Mouse (Mus musculus) layer of hippocampus, adult 9-11 months (tissue): ENCODE measurements around the gene Nsl1.

Experiments used
- DNase-seq: peaks from one replicate; pipeline ENCODE4 v3.0.0; 2022

Nsl1 gene

GRCm38 (mm10) chr1:191096871-191097681 lies 34.3 kb downstream of the Nsl1 start:
- no peak for DNase-seq

GRCm38 (mm10) chr1:191097802-191098747 lies 35.3 kb downstream of the Nsl1 start, which contains the start of gene Batf3:
Batf3 (plus strand) TSS chr1:191097847.
- no peak for DNase-seq

GRCm38 (mm10) chr1:191099114-191099513 lies 36.3 kb downstream of the Nsl1 start:
- no peak for DNase-seq

- DNase-seq, result no peak
Observed at GRCm38 (mm10) chr1:191099772-191100291, 37.0 kb downstream of the Nsl1 start.

- DNase-seq, result no peak
Observed at GRCm38 (mm10) chr1:191102730-191103370, 40.0 kb downstream of the Nsl1 start.

GRCm38 (mm10) chr1:191105246-191105645 lies 42.4 kb downstream of the Nsl1 start:
- DNase-seq, result no peak

- DNase-seq, result no peak
Observed at GRCm38 (mm10) chr1:191107306-191107705, 44.5 kb downstream of the Nsl1 start.

- no peak for DNase-seq
Observed at GRCm38 (mm10) chr1:191109907-191110306, 47.1 kb downstream of the Nsl1 start.

- DNase-seq, result peak; percentile 77
Observed at GRCm38 (mm10) chr1:191111146-191111545, 48.3 kb downstream of the Nsl1 start.

- peak; percentile 43 for DNase-seq
Observed at GRCm38 (mm10) chr1:191114868-191115267, 52.1 kb downstream of the Nsl1 start.

- DNase-seq, result no peak
Observed at GRCm38 (mm10) chr1:191115514-191116238, 52.9 kb downstream of the Nsl1 start.

- peak; percentile 47 for DNase-seq
Observed at GRCm38 (mm10) chr1:191122744-191123143, 59.9 kb downstream of the Nsl1 start.

GRCm38 (mm10) chr1:191123696-191124095 lies 60.9 kb downstream of the Nsl1 start:
- no peak for DNase-seq

GRCm38 (mm10) chr1:191124288-191124687 lies 61.5 kb downstream of the Nsl1 start:
- DNase-seq, result no peak

GRCm38 (mm10) chr1:191125811-191126638 lies 63.2 kb downstream of the Nsl1 start:
- DNase-seq, result no peak

- DNase-seq, result no peak
Observed at GRCm38 (mm10) chr1:191131692-191132091, 68.9 kb downstream of the Nsl1 start.

- DNase-seq, result no peak
Observed at GRCm38 (mm10) chr1:191132240-191132639, 69.4 kb downstream of the Nsl1 start.

GRCm38 (mm10) chr1:191132934-191133333 lies 70.1 kb downstream of the Nsl1 start:
- DNase-seq, result no peak

GRCm38 (mm10) chr1:191135406-191135805 lies 72.6 kb downstream of the Nsl1 start:
- DNase-seq, result no peak
